Mouse (Mus musculus) midbrain, embryonic 10.5 days (tissue): ENCODE measurements at regions not wholly inside any gene's neighbourhood (a gene's known extent, or its start where the extent isn't known, plus 50 kb on each side); places are given as distances from the start of the nearest gene placed in this dataset.

Experiments used
- DNase-seq: peaks from one replicate; pipeline ENCODE4 v3.0.0-alpha.2; 2017; ENCODE audit warnings: low spot score
- H3K27ac ChIP-seq: fragments of 300-500 bp; sonication (generic); replicated peaks from 2 replicates; pipeline ENCODE4 v1.5.1; 2016; ENCODE audit warnings: mild to moderate bottlenecking
- H3K27me3 ChIP-seq: fragments of 300-500 bp; sonication (generic); 2 replicates; pipeline ENCODE4 v1.6.1; 2016; ENCODE audit warnings: low read depth, mild to moderate bottlenecking; ENCODE audit not compliant: poor library complexity, severe bottlenecking
- H3K36me3 ChIP-seq: fragments of 300-500 bp; sonication (generic); 2 replicates; pipeline ENCODE4 v1.6.1; 2016; ENCODE audit warnings: mild to moderate bottlenecking, moderate library complexity
- H3K4me1 ChIP-seq: fragments of 300-500 bp; sonication (generic); 2 replicates; pipeline ENCODE4 v1.6.1; 2016
- H3K4me3 ChIP-seq: fragments of 300-500 bp; sonication (generic); 2 replicates; pipeline ENCODE4 v1.5.1; 2016; ENCODE audit warnings: mild to moderate bottlenecking, moderate library complexity
- H3K9me3 ChIP-seq: fragments of 300-500 bp; sonication (generic); replicated peaks from 2 replicates; pipeline ENCODE4 v1.6.1; 2016; ENCODE audit warnings: mild to moderate bottlenecking
- WGBS: fragments of 180-500 bp; shearing (Covaris S2); methylation state at CpG from one replicate; pipeline ENCODE4 v1.1.7; 2016; 5-methylcytosine and 5-hydroxymethylcytosine counted together

DNA sequence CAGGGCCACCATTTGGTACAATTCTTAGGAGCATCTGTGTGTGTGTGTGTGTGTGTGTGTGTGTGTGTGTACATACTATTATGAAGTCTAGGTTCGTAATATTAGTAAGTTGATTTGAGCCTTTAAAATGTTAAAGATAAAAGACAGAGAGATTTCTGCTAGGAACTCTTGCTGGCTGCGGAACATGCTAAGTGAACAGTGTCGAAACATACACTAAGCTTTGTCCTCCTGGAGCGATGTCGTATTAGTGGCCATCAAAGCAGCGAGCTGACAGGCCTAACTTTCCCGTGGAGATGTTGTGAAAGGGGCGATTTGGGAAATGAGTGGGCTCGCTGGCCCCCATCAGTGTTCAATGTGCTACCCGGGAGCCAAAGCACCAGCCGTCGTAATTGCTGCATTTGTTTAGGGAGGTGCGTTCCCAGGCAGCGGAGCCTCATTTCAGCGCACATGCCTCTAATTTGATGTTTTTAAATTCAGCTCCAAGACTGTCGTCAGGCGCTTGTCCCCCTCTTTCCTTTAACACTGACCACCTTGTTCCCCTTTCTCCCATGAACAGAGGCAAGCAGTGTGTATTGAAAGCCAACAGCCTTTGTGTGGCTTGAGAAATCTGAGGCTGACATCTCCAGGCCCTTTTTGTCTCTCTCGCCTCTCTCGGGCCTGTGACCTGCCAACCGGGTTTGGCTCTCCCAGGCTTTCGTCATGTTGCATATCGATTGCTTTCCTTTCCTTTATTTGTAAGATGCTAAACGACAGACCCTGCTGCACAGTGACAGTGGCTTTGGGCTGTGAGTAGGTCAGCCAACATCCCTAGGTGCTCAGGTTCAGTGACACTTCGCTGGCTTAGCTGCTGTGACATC, 426.3 kb downstream of the Sorl1 start:
- no peak overlapping the region for H3K4me3 ChIP-seq
- no peaks in the 10 kb centered on the region for H3K36me3 ChIP-seq
- H3K27ac ChIP-seq, result peak overlapping the region; percentile 86
- H3K9me3 ChIP-seq, result no peaks in the 10 kb centered on the region
- H3K4me1 ChIP-seq, result peaks cover 40% of the 10 kb centered on the region
- no peaks in the 10 kb centered on the region for H3K27me3 ChIP-seq
- 51% methylated on average over 24 of the region's 24 CpGs for WGBS
- peak; percentile 41 for DNase-seq

DNA sequence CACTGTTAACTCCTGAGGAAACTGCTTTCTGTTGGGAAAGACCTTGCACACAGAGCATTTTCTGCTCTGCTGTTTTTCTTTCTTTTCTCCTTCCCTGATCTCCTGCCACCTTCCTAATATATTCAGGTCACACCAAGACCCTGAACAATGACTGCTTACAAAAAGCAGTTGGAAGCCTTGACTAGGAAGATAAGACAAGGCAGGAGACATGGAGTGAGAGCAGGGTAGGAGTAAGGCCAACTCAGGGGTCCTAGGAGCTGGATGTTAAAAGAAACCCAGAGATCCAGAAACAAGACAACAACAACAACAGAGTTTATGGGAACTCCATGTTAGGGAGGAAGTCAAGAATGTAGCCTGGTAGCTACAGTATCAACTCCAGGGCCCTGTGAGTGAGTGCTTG, 426.9 kb downstream of the Sorl1 start:
- no peaks in the 10 kb centered on the region for H3K9me3 ChIP-seq
- no peak overlapping the region for H3K4me3 ChIP-seq
- DNase-seq, result no peak
- no peaks in the 10 kb centered on the region for H3K27me3 ChIP-seq
- no peaks in the 10 kb centered on the region for H3K36me3 ChIP-seq
- peak overlapping the region; percentile 86 for H3K27ac ChIP-seq
- H3K4me1 ChIP-seq, result peaks cover 43% of the 10 kb centered on the region

DNA sequence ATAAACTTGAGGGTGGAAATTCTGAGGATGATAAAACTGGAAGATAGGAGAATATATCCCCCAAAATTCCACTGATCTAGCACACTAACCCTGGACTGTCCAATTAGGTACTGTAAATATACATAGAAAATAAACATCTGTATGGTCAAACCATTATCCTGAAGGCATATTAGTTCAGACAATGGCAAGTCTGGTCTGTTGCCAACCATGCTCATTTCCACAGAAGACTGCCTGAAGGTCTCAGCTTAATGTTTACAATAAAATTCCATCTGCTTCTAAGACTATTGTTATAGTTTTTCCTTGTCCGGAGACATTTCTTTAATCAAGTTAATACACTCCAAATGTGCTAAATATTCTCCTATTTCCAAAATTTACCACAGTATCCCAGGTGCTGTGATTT, 441.2 kb downstream of the Sorl1 start:
- no peak for DNase-seq
- no peak overlapping the region for H3K4me3 ChIP-seq
- H3K27ac ChIP-seq, result no peak overlapping the region
- no peaks in the 10 kb centered on the region for H3K27me3 ChIP-seq
- H3K9me3 ChIP-seq, result no peaks in the 10 kb centered on the region
- H3K36me3 ChIP-seq, result no peaks in the 10 kb centered on the region
- H3K4me1 ChIP-seq, result no peaks in the 10 kb centered on the region
- WGBS, result 75% methylated on average over 1 of the region's 1 CpGs

DNA sequence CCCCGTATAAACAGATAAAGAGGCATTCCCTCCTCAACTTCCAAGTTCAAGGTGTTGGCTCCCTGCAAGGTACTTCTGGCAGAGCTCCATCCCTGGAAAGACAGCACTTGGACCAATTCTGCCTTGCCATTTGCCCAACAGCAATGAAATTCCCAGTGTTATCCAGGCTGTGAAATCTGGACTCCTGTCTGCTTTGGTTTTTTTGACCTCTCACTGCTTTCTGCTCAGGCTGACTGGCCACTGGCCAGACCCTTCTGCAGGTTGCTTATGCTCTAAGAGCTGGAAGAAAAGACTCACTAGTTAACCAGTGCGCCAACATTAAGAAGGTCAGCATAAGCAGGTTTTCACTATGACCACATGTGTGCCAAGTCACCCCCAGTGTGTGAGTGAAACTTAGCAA, 448.4 kb downstream of the Sorl1 start:
- no peaks in the 10 kb centered on the region for H3K9me3 ChIP-seq
- 96% methylated on average over 2 of the region's 2 CpGs for WGBS
- H3K4me1 ChIP-seq, result peaks cover 3% of the 10 kb centered on the region; the same call in 1 of the 2 replicates
- no peak for DNase-seq
- H3K27me3 ChIP-seq, result no peaks in the 10 kb centered on the region
- H3K4me3 ChIP-seq, result no peak overlapping the region
- H3K27ac ChIP-seq, result no peak overlapping the region
- no peaks in the 10 kb centered on the region for H3K36me3 ChIP-seq

DNA sequence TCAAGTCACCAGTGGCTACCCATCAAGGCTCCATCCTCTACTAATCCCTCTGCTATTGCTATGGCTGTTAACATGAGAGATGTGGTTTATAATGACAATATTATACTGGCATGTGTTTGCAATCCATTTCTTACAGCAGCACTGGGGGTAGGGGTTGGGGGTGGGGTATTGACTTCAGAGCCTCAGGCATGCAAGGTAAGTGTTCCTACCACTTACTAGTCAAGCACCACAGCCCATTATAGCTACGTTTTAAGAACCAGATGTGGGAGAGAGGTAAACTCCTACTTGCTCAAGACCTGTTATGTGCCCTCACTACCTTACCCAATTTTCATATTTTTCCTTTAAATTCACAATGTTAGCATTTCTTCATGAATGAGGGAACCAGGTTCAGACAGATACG, 451.1 kb downstream of the Sorl1 start:
- Histone ChIP-seq H3K9me3 (no peaks in the 10 kb centered on the region), H3K27ac (no peak overlapping the region), H3K27me3 (no peaks in the 10 kb centered on the region), H3K36me3 (no peaks in the 10 kb centered on the region), H3K4me1 (peaks cover 3% of the 10 kb centered on the region; the same call in 1 of the 2 replicates), H3K4me3 (no peak overlapping the region)
- no peak for DNase-seq
- 82% methylated on average over 2 of the region's 2 CpGs for WGBS

DNA sequence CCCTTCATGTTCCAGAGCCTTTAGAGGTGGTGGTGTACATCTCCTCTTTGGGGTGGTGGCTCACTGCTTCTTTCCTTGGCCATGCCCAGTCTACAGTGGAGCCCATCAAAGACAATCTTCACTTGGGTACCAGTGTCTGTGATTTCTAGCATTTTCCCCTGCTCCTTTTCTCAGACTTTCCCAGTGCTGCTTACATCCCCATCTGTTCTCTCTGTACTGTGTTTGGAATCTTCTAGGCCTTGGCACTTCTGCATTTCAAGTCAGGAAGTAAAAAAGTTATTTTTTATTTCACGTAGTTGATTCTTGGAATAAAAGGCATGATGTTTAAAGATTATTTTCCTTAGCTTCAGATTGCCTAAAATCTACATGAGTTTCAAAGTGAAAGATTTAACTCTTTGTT, 455.4 kb downstream of the Sorl1 start:
- 92% methylated on average over 1 of the region's 1 CpGs for WGBS
- Histone ChIP-seq H3K4me1 (no peaks in the 10 kb centered on the region), H3K27ac (no peak overlapping the region), H3K27me3 (no peaks in the 10 kb centered on the region), H3K9me3 (no peaks in the 10 kb centered on the region), H3K36me3 (no peaks in the 10 kb centered on the region), H3K4me3 (no peak overlapping the region)
- DNase-seq, result no peak

DNA sequence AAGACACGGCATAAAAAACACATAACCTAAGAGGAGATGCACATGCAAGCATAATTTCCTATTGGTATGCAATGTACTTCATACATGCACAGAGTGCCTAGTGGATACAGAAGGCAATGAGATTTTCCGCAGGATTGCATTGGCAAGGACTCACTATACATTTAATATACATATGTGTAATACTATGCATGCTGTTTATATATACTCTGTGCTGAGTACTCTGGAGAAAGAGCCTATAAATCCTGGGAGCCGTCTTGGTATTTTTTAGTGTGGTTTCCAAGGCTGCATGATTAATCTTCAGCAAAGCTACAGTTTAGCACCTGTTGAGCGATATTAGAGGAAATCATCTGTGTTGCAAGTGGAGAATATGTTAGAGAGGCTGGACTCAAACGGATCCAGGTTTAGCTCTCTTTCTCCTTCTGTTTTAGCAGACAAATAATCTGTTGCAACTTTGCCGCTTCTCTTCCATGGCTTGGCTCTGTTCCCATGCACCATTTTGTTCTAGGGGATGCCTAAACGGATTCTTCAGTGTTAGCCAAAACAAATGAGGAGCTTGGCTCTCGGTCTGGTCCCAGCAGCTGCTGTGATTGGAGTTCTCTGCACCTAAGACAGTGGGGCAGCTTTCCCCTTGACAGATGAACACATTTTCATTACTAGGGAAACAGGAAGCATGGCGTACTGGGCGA, 459.0 kb downstream of the Sorl1 start:
- Histone ChIP-seq H3K4me1 (no peaks in the 10 kb centered on the region), H3K9me3 (no peaks in the 10 kb centered on the region), H3K27ac (0 out of 2 replicates have a peak overlapping the region, but pooled peaks have one; percentile 23), H3K36me3 (no peaks in the 10 kb centered on the region), H3K4me3 (no peak overlapping the region), H3K27me3 (no peaks in the 10 kb centered on the region)
- no peak for DNase-seq
- WGBS, result 89% methylated on average over 10 of the region's 10 CpGs

DNA sequence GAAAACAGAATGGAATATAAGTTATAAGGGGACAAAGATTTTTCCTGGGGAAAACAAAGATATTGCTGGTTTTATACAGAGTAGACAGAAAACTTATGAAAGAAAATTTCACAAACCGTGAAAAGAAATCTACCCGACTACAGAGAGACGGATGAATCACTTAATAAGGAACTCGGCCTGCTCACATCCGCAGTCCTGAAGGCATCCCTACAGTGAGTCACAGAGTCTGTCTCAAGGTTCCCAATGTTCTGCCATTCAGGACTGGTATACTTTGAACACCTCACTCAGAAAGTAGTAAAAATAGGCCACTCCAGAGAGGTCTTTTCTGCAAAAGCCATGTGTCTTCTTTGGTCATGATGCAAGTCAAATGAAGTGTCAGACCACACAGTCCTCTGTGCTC, 463.5 kb downstream of the Sorl1 start:
- WGBS, result 91% methylated on average over 5 of the region's 5 CpGs
- Histone ChIP-seq H3K27ac (no peak overlapping the region), H3K4me3 (no peak overlapping the region), H3K4me1 (no peaks in the 10 kb centered on the region), H3K9me3 (no peaks in the 10 kb centered on the region), H3K27me3 (no peaks in the 10 kb centered on the region), H3K36me3 (no peaks in the 10 kb centered on the region)
- no peak for DNase-seq

DNA sequence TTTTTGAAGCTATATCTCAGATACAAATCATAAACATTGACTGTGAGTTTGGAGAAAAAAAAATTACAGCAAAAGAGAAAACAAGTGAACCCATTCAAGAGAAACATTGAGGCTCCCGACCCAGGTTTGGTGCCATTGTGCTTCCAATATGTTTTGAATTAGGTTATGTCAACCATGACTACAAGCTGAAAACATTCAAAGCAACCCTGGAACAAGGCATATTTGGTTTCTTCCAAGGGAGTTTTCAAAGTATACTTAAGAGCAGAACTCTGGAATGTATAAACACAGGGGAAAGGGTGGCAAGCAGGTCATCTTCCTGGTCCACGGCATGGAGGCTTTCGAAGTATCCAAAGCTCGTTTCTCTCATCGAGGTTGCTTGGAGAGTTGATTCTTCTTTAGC, 464.1 kb downstream of the Sorl1 start:
- H3K27ac ChIP-seq, result no peak overlapping the region

DNA sequence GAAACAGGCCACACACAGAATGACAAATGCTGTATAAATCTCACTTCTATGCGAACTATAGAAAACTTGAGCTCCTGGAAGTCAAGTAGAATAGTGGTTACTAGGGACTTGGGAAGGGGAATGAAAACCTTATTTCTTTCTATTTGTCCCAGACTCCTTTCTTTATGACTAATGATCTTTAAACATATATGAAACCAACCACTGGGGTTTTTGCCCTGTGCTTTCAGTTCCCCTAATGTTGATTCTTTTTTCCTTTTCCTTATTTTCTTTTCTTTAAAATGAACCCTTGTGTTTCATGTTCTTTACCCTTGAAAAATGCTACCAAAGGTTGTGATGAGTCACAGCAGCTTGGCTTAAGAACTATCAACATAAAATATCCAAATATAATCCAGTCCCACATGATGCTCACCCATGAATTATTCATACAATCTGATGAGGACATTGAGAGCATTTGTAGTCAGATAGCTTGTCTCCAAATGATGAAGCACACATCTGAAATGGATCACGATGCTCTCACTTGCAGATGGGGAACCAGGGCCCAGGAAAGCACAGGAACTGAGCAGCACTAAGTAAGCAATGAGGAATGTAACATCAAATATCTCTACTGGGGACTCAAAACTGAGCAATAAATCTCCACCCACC, 470.2 kb upstream of the Ubash3b start:
- WGBS, result 83% methylated on average over 2 of the region's 2 CpGs
- H3K9me3 ChIP-seq, result no peaks in the 10 kb centered on the region
- H3K4me1 ChIP-seq, result peaks cover under 1% of the 10 kb centered on the region; the same call in 1 of the 2 replicates
- H3K4me3 ChIP-seq, result no peak overlapping the region
- no peaks in the 10 kb centered on the region for H3K27me3 ChIP-seq
- DNase-seq, result no peak
- H3K36me3 ChIP-seq, result no peaks in the 10 kb centered on the region
- no peak overlapping the region for H3K27ac ChIP-seq

More for the DNA sequence above, 464.1 kb downstream of the Sorl1 start:
- no peak overlapping the region for H3K4me3 ChIP-seq
- no peaks in the 10 kb centered on the region for H3K9me3 ChIP-seq
- no peaks in the 10 kb centered on the region for H3K4me1 ChIP-seq
- 71% methylated on average over 5 of the region's 5 CpGs for WGBS
- no peak for DNase-seq
- H3K36me3 ChIP-seq, result no peaks in the 10 kb centered on the region
- no peaks in the 10 kb centered on the region for H3K27me3 ChIP-seq

DNA sequence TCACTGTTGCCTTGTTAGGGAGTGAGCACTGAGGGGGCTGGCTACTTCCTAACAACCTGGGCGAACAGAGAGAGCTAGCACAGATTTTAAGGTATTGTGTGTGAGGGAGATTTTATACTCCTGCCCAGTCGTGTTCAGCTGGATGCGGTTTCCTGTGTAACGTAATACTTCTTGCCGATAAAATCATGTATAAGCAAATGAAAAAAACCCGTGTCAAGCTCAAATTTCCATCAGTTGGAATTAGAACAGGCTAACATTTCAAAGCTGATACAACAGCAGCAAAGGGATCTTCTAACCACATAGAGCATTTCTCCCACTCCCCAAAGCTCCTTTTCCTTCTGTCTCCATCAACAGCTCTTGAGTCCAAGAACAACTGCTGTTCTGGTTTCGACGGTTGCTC, 459.8 kb upstream of the Ubash3b start:
- peaks cover 4% of the 10 kb centered on the region; the same call in 1 of the 2 replicates for H3K4me1 ChIP-seq
- H3K4me3 ChIP-seq, result no peak overlapping the region
- no peak for DNase-seq
- H3K27me3 ChIP-seq, result no peaks in the 10 kb centered on the region
- H3K9me3 ChIP-seq, result no peaks in the 10 kb centered on the region
- WGBS, result 78% methylated on average over 8 of the region's 8 CpGs
- no peaks in the 10 kb centered on the region for H3K36me3 ChIP-seq
- 0 out of 2 replicates have a peak overlapping the region, but pooled peaks have one; percentile 39 for H3K27ac ChIP-seq

DNA sequence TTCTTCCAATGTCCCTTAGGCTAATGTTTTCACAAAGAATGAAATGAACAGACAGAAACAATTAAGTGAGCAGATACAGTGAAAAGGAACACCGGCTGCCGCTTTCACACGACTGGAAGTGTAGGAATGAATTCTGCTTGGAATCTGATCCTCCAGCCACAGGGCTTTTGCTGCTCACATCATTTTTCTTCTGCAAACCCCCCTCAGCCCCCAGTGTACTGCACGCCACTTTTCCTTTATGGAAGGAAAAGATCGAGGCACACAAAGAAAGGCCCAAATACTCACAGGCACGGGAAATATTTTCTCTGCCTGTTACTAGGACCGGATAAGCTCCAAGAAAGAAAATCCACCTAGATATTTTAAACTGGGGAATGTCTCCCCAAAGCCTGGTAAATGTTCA, 452.5 kb upstream of the Ubash3b start:
- H3K9me3 ChIP-seq, result no peaks in the 10 kb centered on the region
- no peaks in the 10 kb centered on the region for H3K36me3 ChIP-seq
- H3K27me3 ChIP-seq, result no peaks in the 10 kb centered on the region
- WGBS, result 64% methylated on average over 7 of the region's 7 CpGs
- no peak for DNase-seq
- peak overlapping the region; percentile 89 for H3K27ac ChIP-seq
- H3K4me1 ChIP-seq, result peaks cover 59% of the 10 kb centered on the region
- no peak overlapping the region for H3K4me3 ChIP-seq
